Mouse (Mus musculus) right cerebral cortex, postnatal 25 days (tissue): ENCODE results near the gene Sec22c.

Experiments used
- DNase-seq: peaks from one replicate; pipeline ENCODE4 v3.0.0; 2022

The Sec22c gene

GRCm38 (mm10) chr9:121642401-121643181 lies 62.7 kb downstream of the Sec22c start, which contains the start of gene Vipr1:
Vipr1 (plus strand) TSS chr9:121642716.
- DNase-seq: peak; percentile 88

- DNase-seq: peak; percentile 79
Observed at GRCm38 (mm10) chr9:121642001-121642400, 63.3 kb downstream of the Sec22c start, which contains the start of gene Lyzl4. Lyzl4 (minus strand) TSS chr9:121642096.

DNA sequence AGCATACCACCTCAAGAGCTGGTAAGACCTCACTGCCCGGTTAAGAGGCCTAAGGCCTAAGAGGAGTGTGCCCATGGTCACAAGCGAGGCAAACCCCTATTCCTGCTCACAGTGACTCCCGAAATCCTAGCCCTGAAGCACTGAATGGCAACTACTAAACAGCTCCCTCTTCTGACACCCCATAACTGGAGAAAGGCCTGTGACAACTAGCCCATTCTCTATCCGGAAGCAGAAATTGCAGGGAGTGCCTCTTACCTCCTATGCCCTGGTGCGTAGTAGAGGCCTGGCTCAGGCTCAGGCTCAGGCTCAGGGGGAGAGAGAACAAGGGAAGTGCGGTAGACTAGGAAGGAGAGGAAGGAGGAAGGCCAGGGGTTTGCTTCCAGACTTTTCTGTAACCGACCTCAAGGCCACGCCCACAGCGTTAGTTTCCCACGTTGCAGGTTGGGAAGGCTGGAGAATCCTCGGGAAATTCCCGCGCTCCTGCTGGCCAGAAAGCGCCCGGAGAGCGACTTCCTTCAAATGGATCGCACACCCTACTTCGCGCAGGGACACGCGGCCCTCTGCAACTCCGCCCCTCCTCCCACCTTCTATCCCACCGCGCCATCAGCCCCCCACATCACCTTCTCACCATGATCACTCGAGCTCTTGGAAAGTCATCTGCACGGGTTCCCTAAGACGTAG lies 63.9 kb downstream of the Sec22c start:
- DNase-seq: peak; percentile 60

- DNase-seq: peak; percentile 84
Observed at GRCm38 (mm10) chr9:121639790-121640189, 65.5 kb downstream of the Sec22c start.

- DNase-seq: no peak
Observed at GRCm38 (mm10) chr9:121635835-121636576, 69.3 kb downstream of the Sec22c start.

DNA sequence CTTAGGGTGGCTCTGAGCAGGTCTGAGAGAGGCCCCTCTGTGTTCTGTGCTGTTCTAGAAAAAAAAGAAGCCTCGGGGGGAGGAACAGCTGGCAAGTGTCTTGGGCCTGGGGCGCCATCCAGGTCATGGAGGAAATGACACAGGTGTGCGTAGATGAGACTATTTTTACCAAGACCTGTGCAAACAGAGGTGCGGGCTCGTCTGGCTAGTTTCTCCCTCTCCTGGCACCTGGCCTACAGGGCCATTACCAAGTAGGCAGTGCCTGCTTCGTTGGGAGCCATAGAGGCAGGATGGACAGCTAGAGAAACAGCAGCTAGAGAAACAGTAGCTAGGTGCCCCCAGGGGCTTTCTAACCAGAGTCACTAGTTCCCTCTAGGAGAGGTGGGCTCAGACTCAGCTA lies 72.0 kb downstream of the Sec22c start:
- DNase-seq: no peak

GRCm38 (mm10) chr9:121632891-121633290 lies 72.4 kb downstream of the Sec22c start:
- DNase-seq: no peak

- DNase-seq: no peak
Observed at GRCm38 (mm10) chr9:121631946-121632345, 73.3 kb downstream of the Sec22c start.

- no peak for DNase-seq
Observed at GRCm38 (mm10) chr9:121630627-121631026, 74.7 kb downstream of the Sec22c start.
